In the genomic region with DNA sequence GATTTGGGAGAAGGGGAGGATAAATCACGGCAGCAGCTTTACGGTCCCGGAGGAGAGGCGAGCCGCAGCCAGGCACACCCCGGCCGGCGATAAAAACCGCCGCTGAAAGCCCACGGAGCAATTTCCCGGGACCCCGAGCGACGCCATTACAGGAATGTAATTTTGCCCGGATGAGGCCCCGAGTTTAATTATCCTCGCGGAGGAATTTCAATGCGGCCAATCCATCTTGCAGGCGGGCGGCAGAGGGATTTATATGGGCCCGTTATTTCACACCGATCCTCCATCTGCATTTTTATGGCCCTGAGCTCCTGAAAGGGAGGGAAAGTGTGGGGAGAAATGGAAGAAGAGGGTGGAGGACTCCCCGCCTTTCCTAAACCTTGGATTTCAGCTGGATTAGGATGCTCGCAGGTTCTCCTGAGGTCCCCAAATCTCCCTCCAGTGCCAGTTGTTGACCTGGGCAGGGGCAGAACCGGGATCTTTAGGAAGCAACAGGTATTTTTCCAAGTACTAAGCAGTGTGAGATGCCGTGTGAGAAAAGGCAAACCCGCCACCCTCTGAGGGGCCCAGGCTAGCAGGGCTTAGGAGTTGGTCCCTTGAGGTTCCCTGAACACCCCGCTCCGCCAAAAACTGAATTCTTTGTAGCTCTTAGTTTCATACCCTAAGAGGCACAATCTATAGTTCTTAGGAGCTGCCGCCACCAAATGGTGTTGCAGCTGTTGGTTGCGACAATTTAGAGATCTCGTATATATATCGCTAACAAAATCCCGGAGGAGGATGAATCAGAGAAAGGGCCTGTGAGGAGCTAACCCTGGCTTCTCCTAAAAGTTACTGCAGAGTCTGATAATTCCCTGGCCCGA, we compare ENCODE assay signal across 8 mouse cellular contexts. TPM values are rescaled to one million over a fixed set of nuclear protein-coding genes. Genes with fewer than 3 reads are reported as not detected.
DNase-seq lines count a peak whose midpoint lies in the region; ATAC-seq lines count a peak whose summit lies in the region.

Gene Atp5g2 (minus strand): TSS at position 138 of the 857 bp plus-strand sequence.

- peaks cover 7% of the 10 kb centered on the region for H3K36me3 ChIP-seq in stomach, embryonic 14.5 days (ENCODE audit: control insufficient read depth, insufficient read depth, low read length)

- no peaks in the 10 kb centered on the region for H3K9me3 ChIP-seq in stomach, embryonic 14.5 days (ENCODE audit: control insufficient read depth, low read depth, low read length)

- no peaks in the 10 kb centered on the region for H3K27me3 ChIP-seq in stomach, embryonic 14.5 days (ENCODE audit: control insufficient read depth, insufficient read depth, low read length)

- peak within 1 kb of the TSS; percentile 43 for H3K4me3 ChIP-seq in stomach, embryonic 14.5 days (ENCODE audit: low read depth, low read length)

- ATAC-seq in stomach, embryonic 14.5 days (ENCODE audit: insufficient number of reproducible peaks, insufficient read depth, low FRiP score, low read depth): no peak

- intact Hi-C loops in gastrocnemius, postnatal 36 days (cut with DNase I): no loop called here
- intact Hi-C loops in left cerebral cortex, postnatal 36 days (cut with DNase I): loop anchor here (5.0 kb wide), 1 partner anchor 115 kb away; no protein-coding TSS in a partner anchor

- peak within 1 kb of the TSS; percentile 82 for H3K9ac ChIP-seq in stomach, embryonic 14.5 days (replicated peaks; ENCODE audit: low read depth, low read length)

- DNase-seq in ovary, postnatal 36 days (ENCODE audit: low spot score): peak; percentile 53
- no peak for DNase-seq in ovary, postnatal 10 days (ENCODE audit: low spot score)
- peak; percentile 49 to 50 for DNase-seq in cerebellum, postnatal 36 days
- DNase-seq in gastrocnemius, postnatal 36 days: peak in 1 of 2 experiments; percentile 52
- peak; percentile 30 for DNase-seq in induced T-regulatory cell, adult 2 months (ENCODE audit: low read depth)
- peak; percentile 41 to 48 for DNase-seq in left cerebral cortex, postnatal 36 days (ENCODE audit: low spot score in 2 of 2)
- DNase-seq in mesoderm, embryonic 11.5 days (ENCODE audit: low read depth, low spot score): peak; percentile 80

- 2% methylated on average over 37 of the region's 37 CpGs for WGBS in stomach, embryonic 14.5 days

- H3K27ac ChIP-seq in stomach, embryonic 14.5 days (ENCODE audit: low read length): peak within 1 kb of the TSS; percentile 99

- H3K4me1 ChIP-seq in stomach, embryonic 14.5 days (ENCODE audit: control insufficient read depth, insufficient read depth, low read length): peaks cover 3% of the 10 kb centered on the region; the same call in 1 of the 2 replicates

- peak within 1 kb of the TSS; percentile 71 for H3K4me2 ChIP-seq in stomach, embryonic 14.5 days (replicated peaks; ENCODE audit: low read depth, low read length)

RNA-seq across cellular contexts. Expression of gene Atp5g2, which starts in this region (rescaled TPM):
- 10 to 100 TPM; 12.7 to 29.6 TPM for total RNA-seq in gastrocnemius, postnatal 36 days (2021)
- 10 to 100 TPM in 1 of 2 experiments, 1 to 10 TPM in 1; 8.8 to 11.0 TPM for total RNA-seq in left cerebral cortex, postnatal 36 days (2021)
- 86.0 and 99.3 TPM in 2 replicates for polyA plus RNA-seq in stomach, embryonic 14.5 days (2014; fragmentation: Nextera tagmentation; extraction: Ambion mirVana)
